8 mouse cellular contexts compared by ENCODE assay signal in genomic region chr15:79904678-79905077, GRCm38 (mm10). TPM values are rescaled to one million over a fixed set of nuclear protein-coding genes. Genes with fewer than 3 reads are reported as not detected.
A peak's percentile ranks its signal among the peaks of the same experiment; 100 is the strongest.
DNase-seq lines count a peak whose midpoint lies in the region; TF ChIP-seq lines count a peak whose summit lies in the region.
"Not testable (repeated sequence)": the region's sequence is repeated elsewhere in the genome, so short reads cannot be mapped to it uniquely, and the experiment has no call there.

No protein-coding gene starts in this region.

- H3K36me3 ChIP-seq in E14TG2a.4 (ENCODE audit: insufficient read depth, low read length) = peaks cover 71% of the 10 kb centered on the region
- peaks cover 14% of the 10 kb centered on the region for H3K36me3 ChIP-seq in ES-Bruce4 (ENCODE audit: control insufficient read depth, insufficient read depth, low read length, poor library complexity, severe bottlenecking)
- peaks cover 23% of the 10 kb centered on the region for H3K36me3 ChIP-seq in ES-E14 (ENCODE audit: control insufficient read depth, insufficient read depth, low read length, poor library complexity, severe bottlenecking)
- not testable (repeated sequence) for H3K36me3 ChIP-seq in hindbrain, embryonic 10.5 days
- H3K36me3 ChIP-seq in spleen, adult 2 months (ENCODE audit: control insufficient read depth, insufficient read depth, low read length) = peaks cover 75% of the 10 kb centered on the region

- H3K9me3 ChIP-seq in E14TG2a.4 (ENCODE audit: low read length); ES-Bruce4 (replicated peaks; ENCODE audit: control insufficient read depth, insufficient read depth, low read length, poor library complexity, severe bottlenecking); ES-E14 (ENCODE audit: control insufficient read depth, insufficient read depth, low read depth, low read length); hindbrain, embryonic 10.5 days: not testable (repeated sequence)

- TF ChIP-seq POLR2A in ES-Bruce4 (IDR thresholded peaks at IDR 0.05; ENCODE audit: insufficient read depth, low read length); spleen, adult 2 months (IDR thresholded peaks at IDR 0.05; ENCODE audit: low read depth, low read length): not testable (repeated sequence)

- H3K4me3 ChIP-seq in E14TG2a.4 (replicated peaks; ENCODE audit: low read length) (peak overlapping the region; percentile 29; the same call in 1 of the 2 replicates), ES-Bruce4 (ENCODE audit: low read depth, low read length) (peak overlapping the region; percentile 21), ES-E14 (ENCODE audit: insufficient read depth in 1 of 2, low read depth in 1 of 2, low read length in 2 of 2, poor library complexity in 1 of 2, severe bottlenecking in 1 of 2) (peak overlapping the region; percentile 21 to 24; a peak in 2 of 4 replicates)
- H3K4me3 ChIP-seq in hindbrain, embryonic 10.5 days; spleen, adult 2 months (ENCODE audit: extremely low read depth, insufficient read depth, insufficient read length): not testable (repeated sequence)

- H3K9ac ChIP-seq in ES-Bruce4 (ENCODE audit: low read depth, poor library complexity, severe bottlenecking) (peak overlapping the region; percentile 20; the same call in 1 of the 2 replicates), ES-E14 (ENCODE audit: insufficient read depth, low read depth, low read length, poor library complexity, severe bottlenecking) (peak overlapping the region; percentile 64; the same call in 1 of the 2 replicates)

- peak; percentile 99 for TF ChIP-seq EP300 in ES-Bruce4 (IDR thresholded peaks at IDR 0.05; ENCODE audit: insufficient read depth, low read depth, low read length)

- in situ Hi-C loops in ES-E14 (cut with MboI; ENCODE audit: low sequenced_read_pairs in 2 of 2, unreplicated experiment in 2 of 2) = not testable (repeated sequence)

- H3K27me3 ChIP-seq in E14TG2a.4 (ENCODE audit: insufficient read depth, low read length); ES-Bruce4 (ENCODE audit: control insufficient read depth, insufficient read depth, low read length, poor library complexity, severe bottlenecking); spleen, adult 2 months (ENCODE audit: control insufficient read depth, insufficient read depth, low read length): not testable (repeated sequence)
- H3K27me3 ChIP-seq in hindbrain, embryonic 10.5 days (ENCODE audit: insufficient read depth, poor library complexity, severe bottlenecking) = peaks cover 17% of the 10 kb centered on the region; the same call in 1 of the 2 replicates

- DNase-seq in ES-CJ7 (ENCODE audit: low read depth, low spot score) (peak; percentile 80), R1 (ENCODE audit: low read depth, low spot score) (peak; percentile 93), ZHBTc4 (ENCODE audit: low read depth, low spot score) (peak; percentile 82)
- not testable (repeated sequence) for DNase-seq in ES-E14 (ENCODE audit: low read depth, low spot score); hindbrain, embryonic 10.5 days (ENCODE audit: low spot score); spleen, adult 2 months (ENCODE audit: low read depth in 1 of 2, low spot score in 2 of 2)

- H3K27ac ChIP-seq in ES-Bruce4 (ENCODE audit: insufficient read depth, low read length) = peak overlapping the region; percentile 84
- H3K27ac ChIP-seq in ES-E14 (ENCODE audit: insufficient read depth, low read depth, low read length, poor library complexity, severe bottlenecking) = peak overlapping the region; percentile 98
- H3K27ac ChIP-seq in hindbrain, embryonic 10.5 days = peak overlapping the region; percentile 45; the same call in 1 of the 2 replicates
- peak overlapping the region; percentile 65 for H3K27ac ChIP-seq in spleen, adult 2 months (ENCODE audit: insufficient read depth, low read length)

- WGBS in hindbrain, embryonic 10.5 days = 85% methylated on average over 11 of the region's 11 CpGs
- WGBS in spleen, adult 2 months = 96% methylated on average over 11 of the region's 11 CpGs

- TF ChIP-seq CTCF in E14TG2a.4 (conservative IDR thresholded peaks at IDR 0.05; ENCODE audit: low read length); ES-Bruce4 (IDR thresholded peaks at IDR 0.05; ENCODE audit: low read depth, low read length); spleen, adult 2 months (IDR thresholded peaks at IDR 0.05; ENCODE audit: extremely low read depth, insufficient read depth, insufficient read length, insufficient replicate concordance): not testable (repeated sequence)

- H3K4me1 ChIP-seq in E14TG2a.4 (replicated peaks; ENCODE audit: low read depth, low read length) (peaks cover 78% of the 10 kb centered on the region), ES-Bruce4 (ENCODE audit: control insufficient read depth, insufficient read depth, low read length) (peaks cover 15% of the 10 kb centered on the region), ES-E14 (ENCODE audit: control insufficient read depth in 2 of 2, insufficient read depth in 2 of 2, low read length in 2 of 2, poor library complexity in 1 of 2) (peaks cover 16 to 31% of the 10 kb centered on the region in 2 experiments)
- peaks cover 11% of the 10 kb centered on the region for H3K4me1 ChIP-seq in hindbrain, embryonic 10.5 days (replicated peaks)
- H3K4me1 ChIP-seq in spleen, adult 2 months (ENCODE audit: control insufficient read depth, insufficient read depth, insufficient read length) = peaks cover 27% of the 10 kb centered on the region

RNA-seq across cellular contexts. Expression of gene Apobec3, which starts 13.2 kb away (rescaled TPM):
- 98.9 and 114 TPM in 2 replicates for polyA plus RNA-seq in ES-Bruce4 (2011; ENCODE audit: insufficient read depth, insufficient read length, low read depth, missing spikeins)
- 39.9 and 42.4 TPM in 2 replicates for total RNA-seq in ES-E14 (2012; rRNA removed)
- 6.9 and 9.0 TPM in 2 replicates for polyA plus RNA-seq in hindbrain, embryonic 10.5 days (2016; fragmentation: Nextera tagmentation; extraction: Ambion mirVana)
- polyA plus RNA-seq in spleen, adult 2 months (2012; rRNA removed) = 99.9 and 104 TPM in 2 replicates

Comparison
In these comparisons a context has a peak if more than half of its experiments do, and no peak if none do; other contexts are left out.
1. H3K27ac ChIP-seq: peak in every context shown above with its lines; median percentile 98 in ES-E14; 84 in ES-Bruce4; 65 in spleen, adult 2 months; 45 in hindbrain, embryonic 10.5 days.